8 mouse cellular contexts compared by ENCODE assay signal in the genomic region with DNA sequence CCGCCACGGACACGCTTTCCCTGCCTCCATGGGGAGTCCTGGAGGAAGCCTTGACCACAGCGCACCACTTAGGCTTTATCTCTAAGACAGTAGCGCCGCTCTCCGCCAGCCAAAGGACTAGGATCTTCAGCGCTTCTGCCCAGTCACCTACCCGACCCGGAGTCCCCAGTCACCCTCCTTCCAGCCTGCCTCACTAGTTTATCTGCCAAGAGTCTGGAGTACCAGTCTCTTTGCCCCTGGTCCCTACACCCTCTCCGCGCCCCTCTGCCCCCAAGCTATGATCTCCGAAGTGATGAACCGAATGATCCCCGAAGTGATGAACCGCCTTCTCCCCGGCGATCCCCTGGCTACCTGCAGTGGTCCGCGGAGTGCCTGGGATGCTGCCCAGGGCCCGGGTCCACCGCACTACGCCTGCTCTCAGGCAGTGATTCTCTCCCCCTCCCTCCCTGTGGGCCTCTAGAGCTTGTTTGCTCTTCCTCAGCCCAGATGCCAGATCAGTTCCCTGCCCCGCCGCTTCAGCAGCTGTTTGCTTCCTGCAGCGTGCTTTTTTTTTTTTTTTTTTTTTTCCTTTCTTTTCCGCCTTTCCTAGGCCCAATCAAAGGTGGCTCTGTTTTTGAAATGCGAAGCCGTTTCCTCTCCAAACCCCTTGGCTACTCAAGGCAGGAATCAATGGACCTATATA. TPM values are rescaled to one million over a fixed set of nuclear protein-coding genes. Genes with fewer than 3 reads are reported as not detected.
DNase-seq lines count a peak whose midpoint lies in the region; ATAC-seq and TF ChIP-seq lines count a peak whose summit lies in the region.

Gene Hapln1 (plus strand): TSS at position 592 of the 682 bp plus-strand sequence.

- peak within 1 kb of the TSS; percentile 61 for H3K9ac ChIP-seq in embryonic facial prominence, embryonic 11.5 days (replicated peaks; ENCODE audit: low read length)
- peak within 1 kb of the TSS; percentile 69; the same call in 1 of the 2 replicates for H3K9ac ChIP-seq in hindbrain, embryonic 11.5 days (ENCODE audit: low read depth, low read length)

- H3K27me3 ChIP-seq in spleen, adult 2 months (ENCODE audit: control insufficient read depth, insufficient read depth, low read length) = peaks cover 2% of the 10 kb centered on the region
- H3K27me3 ChIP-seq in embryonic facial prominence, embryonic 11.5 days (ENCODE audit: control insufficient read depth, insufficient read depth, low read length) = no peaks in the 10 kb centered on the region
- H3K27me3 ChIP-seq in hindbrain, embryonic 11.5 days (ENCODE audit: control insufficient read depth, insufficient read depth, low read length) = no peaks in the 10 kb centered on the region

- H3K9me3 ChIP-seq in embryonic facial prominence, embryonic 11.5 days (replicated peaks; ENCODE audit: control insufficient read depth, low read length) = no peaks in the 10 kb centered on the region
- no peaks in the 10 kb centered on the region for H3K9me3 ChIP-seq in hindbrain, embryonic 11.5 days (ENCODE audit: control insufficient read depth, low read length)

- no peak within 1 kb of the TSS for H3K27ac ChIP-seq in spleen, adult 2 months (ENCODE audit: insufficient read depth, low read length)
- H3K27ac ChIP-seq in embryonic facial prominence, embryonic 11.5 days (replicated peaks; ENCODE audit: low read depth, low read length) = peak within 1 kb of the TSS; percentile 65; the same call in 1 of the 2 replicates
- no peak within 1 kb of the TSS for H3K27ac ChIP-seq in hindbrain, embryonic 11.5 days (ENCODE audit: low read depth, low read length)

- peaks cover 7% of the 10 kb centered on the region; the same call in 1 of the 2 replicates for H3K4me1 ChIP-seq in spleen, adult 2 months (ENCODE audit: control insufficient read depth, insufficient read depth, insufficient read length)
- H3K4me1 ChIP-seq in embryonic facial prominence, embryonic 11.5 days (ENCODE audit: control insufficient read depth, insufficient read depth, low read length) = no peaks in the 10 kb centered on the region
- no peaks in the 10 kb centered on the region for H3K4me1 ChIP-seq in hindbrain, embryonic 11.5 days (replicated peaks; ENCODE audit: control insufficient read depth, insufficient read depth, low read length)

- peak within 1 kb of the TSS; percentile 70 for H3K4me2 ChIP-seq in embryonic facial prominence, embryonic 11.5 days (ENCODE audit: low read depth, low read length)
- H3K4me2 ChIP-seq in hindbrain, embryonic 11.5 days (replicated peaks; ENCODE audit: low read depth, low read length) = peak within 1 kb of the TSS; percentile 78

- no peak for TF ChIP-seq POLR2A in spleen, adult 2 months (IDR thresholded peaks at IDR 0.05; ENCODE audit: low read depth, low read length)

- peak within 1 kb of the TSS; percentile 26 for H3K4me3 ChIP-seq in spleen, adult 2 months (ENCODE audit: extremely low read depth, insufficient read depth, insufficient read length)
- peak within 1 kb of the TSS; percentile 48 for H3K4me3 ChIP-seq in embryonic facial prominence, embryonic 11.5 days (ENCODE audit: low read depth, low read length)
- H3K4me3 ChIP-seq in hindbrain, embryonic 11.5 days (ENCODE audit: low read depth, low read length) = peak within 1 kb of the TSS; percentile 48

- WGBS in spleen, adult 2 months = 2% methylated on average over 29 of the region's 29 CpGs
- WGBS in embryonic facial prominence, embryonic 11.5 days = 2% methylated on average over 29 of the region's 29 CpGs
- WGBS in hindbrain, embryonic 11.5 days = under 1% methylated on average over 29 of the region's 29 CpGs

- ATAC-seq in embryonic facial prominence, embryonic 11.5 days (replicated peaks; ENCODE audit: insufficient number of reproducible peaks, low FRiP score, low TSS enrichment, low read depth) = peak; percentile 81
- peak; percentile 80 for ATAC-seq in hindbrain, embryonic 11.5 days (ENCODE audit: low FRiP score)

- no peaks in the 10 kb centered on the region for H3K36me3 ChIP-seq in spleen, adult 2 months (ENCODE audit: control insufficient read depth, insufficient read depth, low read length)
- H3K36me3 ChIP-seq in embryonic facial prominence, embryonic 11.5 days (replicated peaks; ENCODE audit: control insufficient read depth, insufficient read depth, low read depth, low read length) = no peaks in the 10 kb centered on the region
- H3K36me3 ChIP-seq in hindbrain, embryonic 11.5 days (ENCODE audit: control insufficient read depth, insufficient read depth, low read length) = no peaks in the 10 kb centered on the region

- no peak for TF ChIP-seq CTCF in spleen, adult 2 months (IDR thresholded peaks at IDR 0.05; ENCODE audit: extremely low read depth, insufficient read depth, insufficient read length, insufficient replicate concordance)

- DNase-seq in spleen, adult 2 months (ENCODE audit: low read depth in 1 of 2, low spot score in 2 of 2) = no peak
- no peak for DNase-seq in spleen, postnatal 4 days (ENCODE audit: low spot score in 2 of 2)
- peak; percentile 77 for DNase-seq in embryonic facial prominence, embryonic 11.5 days (ENCODE audit: low spot score)
- DNase-seq in hindbrain, embryonic 11.5 days (ENCODE audit: low spot score) = peak; percentile 72
- peak; percentile 38 to 45 for DNase-seq in layer of hippocampus, postnatal 25 days (ENCODE audit: extremely low spot score in 1 of 2, low spot score in 1 of 2)
- peak; percentile 6 for DNase-seq in lung, postnatal 25 days (ENCODE audit: low spot score)
- peak; percentile 57 to 66 for DNase-seq in right cerebral cortex, adult 2 months (ENCODE audit: low spot score in 2 of 2)
- DNase-seq in spleen, postnatal 36 days (ENCODE audit: low spot score in 2 of 2) = no peak

RNA-seq across cellular contexts. Expression of gene Hapln1, which starts in this region (rescaled TPM):
- not detected in 2 replicates for polyA plus RNA-seq in spleen, adult 2 months (2012; rRNA removed)
- polyA plus RNA-seq in embryonic facial prominence, embryonic 11.5 days (2014; fragmentation: Nextera tagmentation; extraction: Ambion mirVana) = 9.5 and 11.8 TPM in 2 replicates
- 12.3 and 15.3 TPM in 2 replicates for polyA plus RNA-seq in hindbrain, embryonic 11.5 days (2014; fragmentation: Nextera tagmentation; extraction: Ambion mirVana)
- total RNA-seq in layer of hippocampus, postnatal 25 days (2021) = 10 to 100 TPM; 42.9 to 49.5 TPM

Comparison
In these comparisons a context has a peak if more than half of its experiments do, and no peak if none do; other contexts are left out.
1. RNA of gene Hapln1 (polyA plus RNA-seq): 12.3 to 15.3 TPM in hindbrain, embryonic 11.5 days and 9.5 to 11.8 TPM in embryonic facial prominence, embryonic 11.5 days; not detected in spleen, adult 2 months; every median in the first group is over 10 times any median in the second.
2. DNase-seq: peak in embryonic facial prominence, embryonic 11.5 days (single experiment), hindbrain, embryonic 11.5 days (single experiment), layer of hippocampus, postnatal 25 days (2 of 2), lung, postnatal 25 days (single experiment) and right cerebral cortex, adult 2 months (2 of 2); none in spleen, adult 2 months (0 of 2), spleen, postnatal 4 days (0 of 2) and spleen, postnatal 36 days (0 of 2).
3. Peak in every context shown above with its lines, with median percentiles within 50 percentile points of each other: H3K4me3 ChIP-seq.